Mouse (Mus musculus) thymus, adult 2 months (tissue): ENCODE measurements at regions not wholly inside any gene's neighbourhood (a gene's known extent, or its start where the extent isn't known, plus 50 kb on each side); places are given as distances from the start of the nearest gene placed in this dataset.

Source experiments
- DNase-seq: peaks from one replicate; pipeline ENCODE4 v3.0.0; 2021
- H3K27ac ChIP-seq: fragments of 200-500 bp; 2 replicates; pipeline ENCODE4 v1.5.1; 2012; ENCODE audit warnings: low read length, control low read depth; ENCODE audit not compliant: control insufficient read depth, insufficient read depth
- H3K27me3 ChIP-seq: fragments of 200-500 bp; 2 replicates; pipeline ENCODE4 v1.6.1; 2012; ENCODE audit warnings: mild to moderate bottlenecking, low read length, moderate library complexity, mixed read lengths; ENCODE audit not compliant: control insufficient read depth, insufficient read depth
- H3K36me3 ChIP-seq: fragments of 200-500 bp; 2 replicates; pipeline ENCODE4 v1.6.1; 2012; ENCODE audit warnings: mild to moderate bottlenecking, low read length, moderate library complexity; ENCODE audit not compliant: control insufficient read depth, insufficient read depth
- H3K4me1 ChIP-seq: fragments of 200-500 bp; replicated peaks from 2 replicates; pipeline ENCODE4 v1.6.1; 2012; ENCODE audit warnings: low read length; ENCODE audit not compliant: control insufficient read depth, insufficient read depth
- H3K4me3 ChIP-seq: fragments of 200-500 bp; 2 replicates; pipeline ENCODE4 v1.5.1; 2012; ENCODE audit warnings: mild to moderate bottlenecking, low read length, control low read depth, moderate library complexity; ENCODE audit not compliant: control insufficient read depth, insufficient read depth
- CTCF ChIP-seq: fragments of 200-500 bp; IDR thresholded peaks from 2 replicates; pipeline ENCODE4 v1.5.1; 2012; ENCODE audit warnings: mild to moderate bottlenecking, control low read depth, low read length, moderate library complexity, borderline replicate concordance; ENCODE audit not compliant: control insufficient read depth, poor library complexity, insufficient read depth; ENCODE audit errors: extremely low read depth
- POLR2A ChIP-seq: fragments of 200-500 bp; IDR thresholded peaks from 2 replicates; pipeline ENCODE4 v1.6.1; 2012; ENCODE audit warnings: mild to moderate bottlenecking, low read length, control low read depth, moderate library complexity; ENCODE audit not compliant: control insufficient read depth, poor library complexity, insufficient read depth; ENCODE audit errors: extremely low read depth
- WGBS: fragments of 180-500 bp; shearing (Covaris S2); methylation state at CpG from one replicate; pipeline ENCODE4 v1.1.7; 2018; 5-methylcytosine and 5-hydroxymethylcytosine counted together

DNA sequence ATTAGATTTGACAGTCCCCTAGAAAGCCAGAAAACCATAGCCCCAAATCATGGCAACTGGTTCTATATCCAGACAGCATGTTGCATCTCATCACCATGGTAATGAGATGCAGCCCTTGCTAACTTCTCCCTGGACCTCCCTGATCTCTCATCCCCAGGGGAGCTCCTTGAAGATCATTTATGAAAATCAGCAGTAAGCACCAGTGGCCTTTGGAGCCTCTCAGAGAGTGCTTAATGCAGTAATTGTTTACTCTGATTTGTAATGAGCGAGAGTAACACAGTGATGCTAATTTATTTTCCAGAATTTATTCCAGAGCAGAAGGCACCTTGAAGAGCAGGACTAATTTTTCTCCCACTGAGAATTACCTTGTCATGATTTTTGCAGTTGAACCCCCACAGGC is 133.1 kb upstream of the Chl1 start:
- Histone ChIP-seq H3K27me3 (no peaks in the 10 kb centered on the region), H3K4me3 (no peak overlapping the region), H3K4me1 (no peaks in the 10 kb centered on the region), H3K36me3 (no peaks in the 10 kb centered on the region), H3K27ac (no peak overlapping the region)
- TF ChIP-seq CTCF: no peak
- TF ChIP-seq POLR2A: no peak
- no peak for DNase-seq
- WGBS: 100% methylated on average over 1 of the region's 1 CpGs

DNA sequence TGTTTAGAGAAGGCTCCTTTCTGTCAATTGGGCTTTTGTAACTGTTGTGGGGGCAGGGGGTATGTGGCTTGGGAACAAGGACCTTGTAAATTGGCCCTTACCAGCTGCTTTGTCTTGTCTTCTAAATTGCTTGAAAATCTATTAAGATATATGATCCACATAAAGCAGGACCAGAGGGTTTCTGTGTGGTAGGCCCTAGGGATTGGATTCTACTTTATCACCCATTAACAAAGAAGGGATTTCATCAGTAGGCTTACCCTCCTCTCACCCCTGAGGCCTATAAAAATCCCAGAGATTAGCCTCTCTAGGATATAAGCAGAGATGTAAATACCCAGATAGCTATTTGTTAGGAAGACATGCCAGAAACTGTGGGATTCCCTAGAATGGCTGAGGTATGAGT is 132.3 kb upstream of the Chl1 start:
- Histone ChIP-seq H3K27me3 (no peaks in the 10 kb centered on the region), H3K27ac (no peak overlapping the region), H3K36me3 (no peaks in the 10 kb centered on the region), H3K4me1 (no peaks in the 10 kb centered on the region), H3K4me3 (no peak overlapping the region)
- DNase-seq: no peak
- no peak for TF ChIP-seq CTCF
- no peak for TF ChIP-seq POLR2A

DNA sequence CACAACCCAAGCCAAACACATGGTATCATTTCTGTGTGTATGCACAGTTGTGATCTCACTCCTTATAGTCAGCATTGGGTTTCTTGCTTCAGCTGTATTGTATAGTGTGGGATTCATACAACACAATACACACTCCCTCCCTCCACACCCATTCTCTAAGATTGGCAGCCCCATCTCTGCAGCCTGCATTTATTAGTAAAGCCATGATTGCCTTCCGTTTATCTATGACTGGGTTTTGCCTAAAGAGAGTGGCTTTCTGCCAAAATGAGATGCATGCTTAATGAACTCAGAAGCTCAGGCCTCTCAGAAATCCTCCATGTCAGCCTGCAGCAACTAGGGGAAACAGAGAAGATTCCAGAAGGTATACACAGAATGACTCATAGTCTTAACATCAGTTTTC is 129.4 kb upstream of the Chl1 start:
- WGBS: 89% methylated on average over 1 of the region's 1 CpGs

DNA sequence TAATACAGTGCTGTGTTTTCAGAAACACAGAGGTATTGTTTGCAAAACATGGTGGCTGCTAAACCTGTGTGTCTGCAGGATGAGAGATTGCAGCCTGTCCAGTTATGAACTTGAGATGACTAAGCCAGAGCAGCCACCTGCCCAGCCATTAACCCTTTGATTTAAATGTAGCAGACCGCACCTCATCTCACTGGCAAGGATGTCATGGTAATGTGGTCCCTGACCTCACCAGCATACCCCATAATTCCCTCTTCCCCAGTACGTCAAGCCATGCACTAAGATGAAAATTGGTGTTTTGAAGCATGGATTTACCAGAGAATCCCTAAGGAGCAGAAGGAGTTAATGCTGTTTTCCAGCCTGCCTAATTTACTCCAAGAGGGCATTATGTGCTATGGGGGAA is 128.5 kb upstream of the Chl1 start:
- no peak for TF ChIP-seq POLR2A
- TF ChIP-seq CTCF: no peak
- Histone ChIP-seq H3K4me1 (no peaks in the 10 kb centered on the region), H3K27me3 (no peaks in the 10 kb centered on the region), H3K36me3 (no peaks in the 10 kb centered on the region), H3K4me3 (no peak overlapping the region), H3K27ac (no peak overlapping the region)
- WGBS: 96% methylated on average over 2 of the region's 2 CpGs
- DNase-seq: no peak

More for the DNA sequence above, 129.4 kb upstream of the Chl1 start:
- H3K4me3 ChIP-seq: no peak overlapping the region
- H3K27me3 ChIP-seq: no peaks in the 10 kb centered on the region
- no peak overlapping the region for H3K27ac ChIP-seq
- no peak for TF ChIP-seq POLR2A
- TF ChIP-seq CTCF: no peak
- no peaks in the 10 kb centered on the region for H3K36me3 ChIP-seq
- no peaks in the 10 kb centered on the region for H3K4me1 ChIP-seq
- no peak for DNase-seq

DNA sequence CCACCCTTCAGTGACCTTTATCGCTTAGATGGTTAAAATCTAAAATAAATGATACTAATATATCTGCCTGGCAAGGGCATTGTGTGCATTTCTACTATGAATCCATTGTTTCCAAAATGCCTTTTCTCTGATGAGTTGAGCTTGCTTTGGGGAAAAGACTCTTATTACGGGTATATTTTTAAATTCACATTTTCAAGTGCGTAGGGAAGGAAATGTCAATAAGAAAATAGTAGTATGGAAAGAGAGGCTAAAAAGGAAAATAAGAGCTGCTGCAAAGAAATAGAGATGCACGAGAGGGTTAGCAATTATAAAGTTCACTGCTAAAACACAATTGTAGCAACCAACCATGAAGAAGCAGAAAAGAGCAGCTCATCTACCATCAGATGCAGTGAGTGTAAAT is 123.8 kb upstream of the Chl1 start:
- H3K27me3 ChIP-seq: no peaks in the 10 kb centered on the region
- no peaks in the 10 kb centered on the region for H3K4me1 ChIP-seq
- H3K27ac ChIP-seq: no peak overlapping the region
- no peak for TF ChIP-seq CTCF
- no peak for TF ChIP-seq POLR2A
- no peak for DNase-seq
- no peaks in the 10 kb centered on the region for H3K36me3 ChIP-seq
- WGBS: 94% methylated on average over 4 of the region's 4 CpGs
- no peak overlapping the region for H3K4me3 ChIP-seq

GRCm38 (mm10) chr6:103405961-103406360 is 104.4 kb upstream of the Chl1 start:
- Histone ChIP-seq H3K27me3 (no peaks in the 10 kb centered on the region), H3K4me1 (no peaks in the 10 kb centered on the region), H3K4me3 (no peak overlapping the region), H3K36me3 (no peaks in the 10 kb centered on the region), H3K27ac (no peak overlapping the region)
- DNase-seq: no peak
- no peak for TF ChIP-seq CTCF
- TF ChIP-seq POLR2A: no peak

DNA sequence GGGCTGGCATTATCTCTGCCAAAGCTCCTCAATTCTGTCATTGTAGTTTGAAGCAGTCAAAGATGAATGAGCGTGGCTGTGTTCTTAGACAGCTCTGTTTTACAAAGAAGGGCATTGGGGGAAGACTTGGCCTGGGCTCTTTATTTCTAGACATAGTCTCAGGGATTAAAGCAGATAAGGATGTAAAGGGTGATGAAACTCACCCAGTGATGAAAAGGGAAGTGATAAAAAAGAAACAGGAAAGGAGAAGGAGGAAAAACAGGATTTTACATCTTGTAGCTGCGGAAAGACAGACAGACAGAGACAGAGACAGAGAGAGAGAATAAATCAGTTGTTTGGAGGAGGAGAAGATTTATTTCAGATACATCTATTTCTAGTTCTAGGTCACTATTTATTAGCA is 95.5 kb upstream of the Chl1 start:
- H3K4me1 ChIP-seq: peaks cover 3% of the 10 kb centered on the region
- no peak for DNase-seq
- no peak for TF ChIP-seq CTCF
- TF ChIP-seq POLR2A: no peak
- no peaks in the 10 kb centered on the region for H3K27me3 ChIP-seq
- no peak overlapping the region for H3K27ac ChIP-seq
- 92% methylated on average over 2 of the region's 2 CpGs for WGBS
- H3K4me3 ChIP-seq: no peak overlapping the region
- H3K36me3 ChIP-seq: no peaks in the 10 kb centered on the region
